ENCODE assay signal across 1 mouse cellular context in the genomic region with DNA sequence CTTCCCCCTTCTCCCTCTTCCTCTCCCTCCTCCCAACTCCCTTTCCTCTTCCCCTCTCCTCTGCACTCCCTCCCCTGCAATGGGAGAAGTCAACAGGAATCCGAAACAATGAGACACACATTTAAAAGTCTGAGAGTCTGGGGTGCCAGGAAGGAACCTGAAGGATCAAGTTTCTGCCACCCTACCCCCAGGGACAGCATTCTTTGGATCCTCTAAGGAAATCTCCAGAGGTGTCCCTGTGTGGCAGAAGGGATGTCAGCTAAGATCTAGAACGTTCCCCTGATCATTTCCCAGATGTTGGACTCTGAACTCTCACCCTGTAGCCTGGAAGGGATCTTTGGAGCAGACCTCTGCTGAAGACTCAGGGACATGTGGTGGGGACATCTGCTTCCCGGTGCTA.
TF ChIP-seq lines count a peak whose summit lies in the region.

No protein-coding gene starts in this region.

TF ChIP-seq in myocyte, 11 proteins besides CTCF, POLR2A, EP300 and RAD21 (continued from another document):
- no peak for TF ChIP-seq MYOG (IDR thresholded peaks at IDR 0.05; ENCODE audit: control insufficient read depth in 1 of 3, insufficient read depth in 1 of 3, insufficient read length in 2 of 3, low read depth in 2 of 3)
- no peak for TF ChIP-seq POLR2AphosphoS2 (IDR thresholded peaks at IDR 0.05; ENCODE audit: insufficient read length, low read depth)
